Mouse (Mus musculus): ENCODE results near the gene Syt9. TPM values are rescaled to one million over a fixed set of nuclear protein-coding genes. Genes with fewer than 3 reads are reported as not detected.

Gene Syt9
- polyA plus RNA-seq, 1 experiment: 20.6 TPM

GRCm38 (mm10) chr7:107504761-107505712, 134.5 kb downstream of the Syt9 start:
- no peak overlapping the region for H3K27ac ChIP-seq (ENCODE audit: insufficient read depth, low read length)
- H3K9ac ChIP-seq (ENCODE audit: low read depth, poor library complexity, severe bottlenecking): no peak overlapping the region
- 0 out of 2 replicates have a peak, but pooled peaks cover 2% of the 10 kb centered on the region for H3K36me3 ChIP-seq (ENCODE audit: control insufficient read depth, insufficient read depth, low read length, poor library complexity, severe bottlenecking)
- no peak overlapping the region for H3K4me3 ChIP-seq (ENCODE audit: low read depth, low read length)
- no peaks in the 10 kb centered on the region for H3K4me1 ChIP-seq (ENCODE audit: control insufficient read depth, insufficient read depth, low read length)
- H3K9me3 ChIP-seq (replicated peaks; ENCODE audit: control insufficient read depth, insufficient read depth, low read length, poor library complexity, severe bottlenecking): no peaks in the 10 kb centered on the region
- H3K27me3 ChIP-seq (ENCODE audit: control insufficient read depth, insufficient read depth, low read length, poor library complexity, severe bottlenecking): no peaks in the 10 kb centered on the region
- TF ChIP-seq EP300 (IDR thresholded peaks at IDR 0.05; ENCODE audit: insufficient read depth, low read depth, low read length) (no peak), POLR2A (IDR thresholded peaks at IDR 0.05; ENCODE audit: insufficient read depth, low read length) (no peak), CTCF (IDR thresholded peaks at IDR 0.05; ENCODE audit: low read depth, low read length) (no peak)

- Histone ChIP-seq H3K9me3 (replicated peaks; ENCODE audit: control insufficient read depth, insufficient read depth, low read length, poor library complexity, severe bottlenecking) (no peaks in the 10 kb centered on the region), H3K27me3 (ENCODE audit: control insufficient read depth, insufficient read depth, low read length, poor library complexity, severe bottlenecking) (no peaks in the 10 kb centered on the region), H3K27ac (ENCODE audit: insufficient read depth, low read length) (no peak overlapping the region), H3K4me3 (ENCODE audit: low read depth, low read length) (no peak overlapping the region), H3K36me3 (ENCODE audit: control insufficient read depth, insufficient read depth, low read length, poor library complexity, severe bottlenecking) (0 out of 2 replicates have a peak, but pooled peaks cover 2% of the 10 kb centered on the region), H3K9ac (ENCODE audit: low read depth, poor library complexity, severe bottlenecking) (no peak overlapping the region), H3K4me1 (ENCODE audit: control insufficient read depth, insufficient read depth, low read length) (no peaks in the 10 kb centered on the region)
- TF ChIP-seq CTCF (IDR thresholded peaks at IDR 0.05; ENCODE audit: low read depth, low read length): no peak
- TF ChIP-seq EP300 (IDR thresholded peaks at IDR 0.05; ENCODE audit: insufficient read depth, low read depth, low read length): no peak
- no peak for TF ChIP-seq POLR2A (IDR thresholded peaks at IDR 0.05; ENCODE audit: insufficient read depth, low read length)
Measured at GRCm38 (mm10) chr7:107507920-107508319, 137.4 kb downstream of the Syt9 start.

GRCm38 (mm10) chr7:107509740-107510139, 139.2 kb downstream of the Syt9 start:
- Histone ChIP-seq H3K27me3 (ENCODE audit: control insufficient read depth, insufficient read depth, low read length, poor library complexity, severe bottlenecking) (no peaks in the 10 kb centered on the region), H3K36me3 (ENCODE audit: control insufficient read depth, insufficient read depth, low read length, poor library complexity, severe bottlenecking) (0 out of 2 replicates have a peak, but pooled peaks cover 2% of the 10 kb centered on the region), H3K27ac (ENCODE audit: insufficient read depth, low read length) (no peak overlapping the region), H3K4me1 (ENCODE audit: control insufficient read depth, insufficient read depth, low read length) (no peaks in the 10 kb centered on the region), H3K9me3 (replicated peaks; ENCODE audit: control insufficient read depth, insufficient read depth, low read length, poor library complexity, severe bottlenecking) (no peaks in the 10 kb centered on the region), H3K9ac (ENCODE audit: low read depth, poor library complexity, severe bottlenecking) (no peak overlapping the region), H3K4me3 (ENCODE audit: low read depth, low read length) (no peak overlapping the region)
- TF ChIP-seq EP300 (IDR thresholded peaks at IDR 0.05; ENCODE audit: insufficient read depth, low read depth, low read length) (no peak), CTCF (IDR thresholded peaks at IDR 0.05; ENCODE audit: low read depth, low read length) (no peak), POLR2A (IDR thresholded peaks at IDR 0.05; ENCODE audit: insufficient read depth, low read length) (no peak)

- no peak for TF ChIP-seq EP300 (IDR thresholded peaks at IDR 0.05; ENCODE audit: insufficient read depth, low read depth, low read length)
- TF ChIP-seq CTCF (IDR thresholded peaks at IDR 0.05; ENCODE audit: low read depth, low read length): no peak
- no peak for TF ChIP-seq POLR2A (IDR thresholded peaks at IDR 0.05; ENCODE audit: insufficient read depth, low read length)
- Histone ChIP-seq H3K27me3 (ENCODE audit: control insufficient read depth, insufficient read depth, low read length, poor library complexity, severe bottlenecking) (no peaks in the 10 kb centered on the region), H3K9ac (ENCODE audit: low read depth, poor library complexity, severe bottlenecking) (no peak overlapping the region), H3K27ac (ENCODE audit: insufficient read depth, low read length) (no peak overlapping the region), H3K36me3 (ENCODE audit: control insufficient read depth, insufficient read depth, low read length, poor library complexity, severe bottlenecking) (no peaks in the 10 kb centered on the region), H3K4me3 (ENCODE audit: low read depth, low read length) (no peak overlapping the region), H3K9me3 (replicated peaks; ENCODE audit: control insufficient read depth, insufficient read depth, low read length, poor library complexity, severe bottlenecking) (no peaks in the 10 kb centered on the region), H3K4me1 (ENCODE audit: control insufficient read depth, insufficient read depth, low read length) (no peaks in the 10 kb centered on the region)
Measured at GRCm38 (mm10) chr7:107516704-107517410, 146.3 kb downstream of the Syt9 start.

GRCm38 (mm10) chr7:107519256-107520025, 148.9 kb downstream of the Syt9 start:
- Histone ChIP-seq H3K36me3 (ENCODE audit: control insufficient read depth, insufficient read depth, low read length, poor library complexity, severe bottlenecking) (no peaks in the 10 kb centered on the region), H3K27ac (ENCODE audit: insufficient read depth, low read length) (no peak overlapping the region), H3K27me3 (ENCODE audit: control insufficient read depth, insufficient read depth, low read length, poor library complexity, severe bottlenecking) (no peaks in the 10 kb centered on the region), H3K4me3 (ENCODE audit: low read depth, low read length) (no peak overlapping the region), H3K9me3 (replicated peaks; ENCODE audit: control insufficient read depth, insufficient read depth, low read length, poor library complexity, severe bottlenecking) (no peaks in the 10 kb centered on the region), H3K4me1 (ENCODE audit: control insufficient read depth, insufficient read depth, low read length) (no peaks in the 10 kb centered on the region), H3K9ac (ENCODE audit: low read depth, poor library complexity, severe bottlenecking) (no peak overlapping the region)
- no peak for TF ChIP-seq CTCF (IDR thresholded peaks at IDR 0.05; ENCODE audit: low read depth, low read length)
- no peak for TF ChIP-seq POLR2A (IDR thresholded peaks at IDR 0.05; ENCODE audit: insufficient read depth, low read length)
- TF ChIP-seq EP300 (IDR thresholded peaks at IDR 0.05; ENCODE audit: insufficient read depth, low read depth, low read length): no peak

Data from ES-Bruce4 (cell line).